Mouse (Mus musculus) lung, adult 18-20 months (tissue): Measurements from ENCODE around the gene Gm17660.
A peak's percentile ranks its signal among the peaks of the same experiment; 100 is the strongest.

Source experiments
- DNase-seq, 2 experiments: peaks; one replicate each; pipeline ENCODE4 v3.0.0; 2022; ENCODE audit warnings: mixed read lengths in 2 of 2

Gm17660 gene

GRCm38 (mm10) chr5:104077508-104077907 is at the start of gene Gm17660:
Gm17660 (minus strand) TSS chr5:104077608.
- DNase-seq, result no peak

GRCm38 (mm10) chr5:104126561-104127320 is 49.3 kb upstream of the Gm17660 start:
- no peak for DNase-seq

GRCm38 (mm10) chr5:104124016-104124658 is 46.7 kb upstream of the Gm17660 start:
- peak in 1 of 2 experiments; percentile 31 for DNase-seq

GRCm38 (mm10) chr5:104115890-104116289 is 38.5 kb upstream of the Gm17660 start:
- DNase-seq, result peak; percentile 23 to 70

GRCm38 (mm10) chr5:104115118-104115517 is 37.7 kb upstream of the Gm17660 start:
- DNase-seq, result peak; percentile 78 to 87

GRCm38 (mm10) chr5:104113491-104114172 is 36.2 kb upstream of the Gm17660 start, which contains the start of gene Sparcl1:
Sparcl1 (minus strand) TSS chr5:104113733.
- DNase-seq, result peak in 1 of 2 experiments; percentile 17

- no peak for DNase-seq
Observed at GRCm38 (mm10) chr5:104112511-104112910, 35.1 kb upstream of the Gm17660 start.

GRCm38 (mm10) chr5:104112016-104112415 is 34.6 kb upstream of the Gm17660 start:
- peak; percentile 16 to 39 for DNase-seq

GRCm38 (mm10) chr5:104110171-104110920 is 32.9 kb upstream of the Gm17660 start:
- DNase-seq, result no peak

GRCm38 (mm10) chr5:104109516-104109915 is 32.1 kb upstream of the Gm17660 start:
- no peak for DNase-seq

GRCm38 (mm10) chr5:104108879-104109369 is 31.5 kb upstream of the Gm17660 start:
- DNase-seq, result no peak

- DNase-seq, result no peak
Observed at GRCm38 (mm10) chr5:104108127-104108875, 30.9 kb upstream of the Gm17660 start.

- DNase-seq, result no peak
Observed at GRCm38 (mm10) chr5:104104111-104104510, 26.7 kb upstream of the Gm17660 start.

GRCm38 (mm10) chr5:104103171-104103570 is 25.8 kb upstream of the Gm17660 start:
- DNase-seq, result no peak

- no peak for DNase-seq
Observed at GRCm38 (mm10) chr5:104101678-104102531, 24.5 kb upstream of the Gm17660 start.

GRCm38 (mm10) chr5:104096078-104096938 is 18.9 kb upstream of the Gm17660 start:
- peak; percentile 27 to 60 for DNase-seq

GRCm38 (mm10) chr5:104095416-104096077 is 18.1 kb upstream of the Gm17660 start:
- peak; percentile 76 to 82 for DNase-seq

- no peak for DNase-seq
Observed at GRCm38 (mm10) chr5:104089751-104090150, 12.3 kb upstream of the Gm17660 start.

GRCm38 (mm10) chr5:104085366-104085765 is 8.0 kb upstream of the Gm17660 start:
- no peak for DNase-seq
